Mouse (Mus musculus): ENCODE data around the gene Ice2.

- no peak for TF ChIP-seq CTCF (IDR thresholded peaks at IDR 0.05; ENCODE audit: borderline replicate concordance, insufficient read depth, low read depth, low read length)
- no peak for TF ChIP-seq POLR2A (IDR thresholded peaks at IDR 0.05; ENCODE audit: borderline replicate concordance, insufficient read depth, low read length)
Observed at GRCm38 (mm10) chr9:69455391-69455790, 57.7 kb downstream of the Ice2 start.
